ENCODE assay signal across 19 mouse cellular contexts in the genomic region with DNA sequence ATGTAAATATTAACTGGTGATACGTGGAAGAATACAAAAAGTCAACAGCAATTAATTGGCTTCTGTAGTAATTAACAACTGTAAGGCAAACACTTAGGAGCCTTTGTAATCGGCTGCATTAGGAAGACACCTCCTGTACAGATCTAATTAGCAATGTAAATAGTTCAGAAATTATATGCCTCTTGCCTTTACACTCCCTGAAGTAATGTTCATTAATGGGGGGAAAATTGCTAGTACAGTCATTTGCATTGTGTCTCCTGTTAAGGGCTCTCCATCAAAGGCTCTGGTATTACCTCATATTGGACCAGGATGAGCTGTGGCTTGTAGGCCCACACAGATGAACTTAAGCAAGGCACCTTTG.
DNase-seq lines count a peak whose midpoint lies in the region; ATAC-seq and TF ChIP-seq lines count a peak whose summit lies in the region.
"Had no signal": no experiment of that assay in that cellular context is flagged by ENCODE, and none has a peak within 500 bp of the region (broad histone marks: within the 10 kb centered on the region; RNA-seq: fewer than 3 reads in every experiment).

No protein-coding gene starts in this region.

- ATAC-seq in midbrain, embryonic 12.5 days (ENCODE audit: low FRiP score, low read depth), result peak; percentile 65; the same call in 1 of the 2 replicates
- no peak for ATAC-seq in midbrain, postnatal 0 days (ENCODE audit: low FRiP score)
- ATAC-seq in forebrain, embryonic 14.5 days, result peak; percentile 94
- ATAC-seq in hindbrain, embryonic 16.5 days, result peak; percentile 70; the same call in 1 of the 2 replicates
- 0 out of 2 replicates have a peak, but pooled peaks have one; percentile 28 for ATAC-seq in neural tube, embryonic 15.5 days (ENCODE audit: low FRiP score)
- ATAC-seq: inflammation-experienced regulatory T-cells, adult 6 months; lung, postnatal 0 days; Patski had no signal

- TF ChIP-seq CTCF in midbrain, postnatal 0 days (IDR thresholded peaks at IDR 0.05), result no peak

- no peak for DNase-seq in midbrain, postnatal 0 days (ENCODE audit: low spot score)
- DNase-seq in forebrain, embryonic 14.5 days (ENCODE audit: low spot score), result peak; percentile 76
- no peak for DNase-seq in gastrocnemius, adult 18-20 months (ENCODE audit: low spot score)
- no peak for DNase-seq in spleen, postnatal 14 days (ENCODE audit: low spot score in 2 of 2)
- DNase-seq: adrenal gland, adult 8-10 months; heart, adult 11 months; heart, postnatal 14 days; kidney, adult 2 months; kidney, postnatal 10 days; thymus, postnatal 14 days had no signal

- 59% methylated on average over 2 of the region's 2 CpGs for WGBS in midbrain, embryonic 12.5 days
- 48% methylated on average over 2 of the region's 2 CpGs for WGBS in midbrain, postnatal 0 days
- WGBS in forebrain, embryonic 14.5 days, result 7% methylated on average over 2 of the region's 2 CpGs
- WGBS in hindbrain, embryonic 16.5 days, result 18% methylated on average over 2 of the region's 2 CpGs
- WGBS in neural tube, embryonic 15.5 days, result 27% methylated on average over 2 of the region's 2 CpGs

- H3K4me2 ChIP-seq in midbrain, embryonic 12.5 days (replicated peaks), result no peak overlapping the region
- H3K4me2 ChIP-seq in midbrain, postnatal 0 days (ENCODE audit: low read depth, low read length, poor library complexity, severe bottlenecking), result no peak overlapping the region
- H3K4me2 ChIP-seq in forebrain, embryonic 14.5 days (ENCODE audit: low read length), result no peak overlapping the region
- H3K4me2 ChIP-seq in hindbrain, embryonic 16.5 days (ENCODE audit: low read length), result no peak overlapping the region
- no peak overlapping the region for H3K4me2 ChIP-seq in neural tube, embryonic 15.5 days
- H3K4me2 ChIP-seq: embryonic facial prominence, embryonic 15.5 days; heart, embryonic 12.5 days; liver, embryonic 15.5 days had no signal

- no peaks in the 10 kb centered on the region for H3K36me3 ChIP-seq in midbrain, embryonic 12.5 days
- H3K36me3 ChIP-seq in midbrain, postnatal 0 days (ENCODE audit: insufficient read depth, low read length), result no peaks in the 10 kb centered on the region
- H3K36me3 ChIP-seq in forebrain, embryonic 14.5 days (ENCODE audit: control insufficient read depth, insufficient read depth, low read length), result no peaks in the 10 kb centered on the region
- H3K36me3 ChIP-seq in hindbrain, embryonic 16.5 days (ENCODE audit: control insufficient read depth, insufficient read depth, low read length), result no peaks in the 10 kb centered on the region
- no peaks in the 10 kb centered on the region for H3K36me3 ChIP-seq in neural tube, embryonic 15.5 days
- H3K36me3 ChIP-seq: embryonic facial prominence, embryonic 15.5 days; heart, embryonic 12.5 days; liver, embryonic 15.5 days had no signal

- no peaks in the 10 kb centered on the region for H3K9me3 ChIP-seq in midbrain, embryonic 12.5 days
- no peaks in the 10 kb centered on the region for H3K9me3 ChIP-seq in midbrain, postnatal 0 days (ENCODE audit: low read length)
- no peaks in the 10 kb centered on the region for H3K9me3 ChIP-seq in forebrain, embryonic 14.5 days (replicated peaks; ENCODE audit: control insufficient read depth, low read length)
- H3K9me3 ChIP-seq in hindbrain, embryonic 16.5 days (ENCODE audit: control insufficient read depth, low read length), result peaks cover 2% of the 10 kb centered on the region; the same call in 1 of the 2 replicates
- H3K9me3 ChIP-seq in neural tube, embryonic 15.5 days (replicated peaks), result no peaks in the 10 kb centered on the region
- H3K9me3 ChIP-seq: embryonic facial prominence, embryonic 15.5 days; liver, embryonic 15.5 days had no signal

- no peaks in the 10 kb centered on the region for H3K4me1 ChIP-seq in midbrain, embryonic 12.5 days
- H3K4me1 ChIP-seq in midbrain, postnatal 0 days (ENCODE audit: insufficient read depth, low read length), result no peaks in the 10 kb centered on the region
- no peaks in the 10 kb centered on the region for H3K4me1 ChIP-seq in forebrain, embryonic 14.5 days (ENCODE audit: control insufficient read depth, insufficient read depth, low read length)
- no peaks in the 10 kb centered on the region for H3K4me1 ChIP-seq in hindbrain, embryonic 16.5 days (ENCODE audit: control insufficient read depth, insufficient read depth, low read depth, low read length)
- peaks cover 6% of the 10 kb centered on the region; the same call in 1 of the 2 replicates for H3K4me1 ChIP-seq in neural tube, embryonic 15.5 days
- H3K4me1 ChIP-seq: embryonic facial prominence, embryonic 15.5 days; heart, embryonic 12.5 days; liver, embryonic 15.5 days had no signal

- H3K9ac ChIP-seq in midbrain, embryonic 12.5 days (replicated peaks), result no peak overlapping the region
- no peak overlapping the region for H3K9ac ChIP-seq in midbrain, postnatal 0 days (replicated peaks; ENCODE audit: low read length, poor library complexity, severe bottlenecking)
- H3K9ac ChIP-seq in forebrain, embryonic 14.5 days (ENCODE audit: low read length), result no peak overlapping the region
- no peak overlapping the region for H3K9ac ChIP-seq in hindbrain, embryonic 16.5 days (ENCODE audit: low read depth, low read length)
- no peak overlapping the region for H3K9ac ChIP-seq in neural tube, embryonic 15.5 days (replicated peaks)
- H3K9ac ChIP-seq: embryonic facial prominence, embryonic 15.5 days; heart, embryonic 12.5 days; liver, embryonic 15.5 days had no signal

- H3K4me3 ChIP-seq in midbrain, embryonic 12.5 days, result no peak overlapping the region
- no peak overlapping the region for H3K4me3 ChIP-seq in midbrain, postnatal 0 days (ENCODE audit: low read depth, low read length)
- H3K4me3 ChIP-seq in forebrain, embryonic 14.5 days (ENCODE audit: low read depth, low read length), result no peak overlapping the region
- no peak overlapping the region for H3K4me3 ChIP-seq in hindbrain, embryonic 16.5 days (ENCODE audit: low read length)
- H3K4me3 ChIP-seq in neural tube, embryonic 15.5 days (replicated peaks), result no peak overlapping the region
- H3K4me3 ChIP-seq: embryonic facial prominence, embryonic 15.5 days; heart, embryonic 12.5 days; liver, embryonic 15.5 days had no signal

- H3K27me3 ChIP-seq in midbrain, embryonic 12.5 days, result no peaks in the 10 kb centered on the region
- H3K27me3 ChIP-seq in midbrain, postnatal 0 days (ENCODE audit: insufficient read depth, low read length), result no peaks in the 10 kb centered on the region
- no peaks in the 10 kb centered on the region for H3K27me3 ChIP-seq in forebrain, embryonic 14.5 days (replicated peaks; ENCODE audit: control insufficient read depth, insufficient read depth, low read length)
- H3K27me3 ChIP-seq in hindbrain, embryonic 16.5 days (replicated peaks; ENCODE audit: control insufficient read depth, insufficient read depth, low read length), result no peaks in the 10 kb centered on the region
- no peaks in the 10 kb centered on the region for H3K27me3 ChIP-seq in neural tube, embryonic 15.5 days (replicated peaks)
- H3K27me3 ChIP-seq: embryonic facial prominence, embryonic 15.5 days; heart, embryonic 12.5 days; liver, embryonic 15.5 days; Patski had no signal

- H3K27ac ChIP-seq in midbrain, embryonic 12.5 days (replicated peaks), result no peak overlapping the region
- H3K27ac ChIP-seq in midbrain, postnatal 0 days (ENCODE audit: low read depth, low read length), result no peak overlapping the region
- no peak overlapping the region for H3K27ac ChIP-seq in forebrain, embryonic 14.5 days (ENCODE audit: low read depth, low read length)
- H3K27ac ChIP-seq in hindbrain, embryonic 16.5 days (ENCODE audit: low read depth, low read length), result no peak overlapping the region
- no peak overlapping the region for H3K27ac ChIP-seq in neural tube, embryonic 15.5 days (replicated peaks)
- H3K27ac ChIP-seq: embryonic facial prominence, embryonic 15.5 days; liver, embryonic 15.5 days had no signal
